In the genomic region with DNA sequence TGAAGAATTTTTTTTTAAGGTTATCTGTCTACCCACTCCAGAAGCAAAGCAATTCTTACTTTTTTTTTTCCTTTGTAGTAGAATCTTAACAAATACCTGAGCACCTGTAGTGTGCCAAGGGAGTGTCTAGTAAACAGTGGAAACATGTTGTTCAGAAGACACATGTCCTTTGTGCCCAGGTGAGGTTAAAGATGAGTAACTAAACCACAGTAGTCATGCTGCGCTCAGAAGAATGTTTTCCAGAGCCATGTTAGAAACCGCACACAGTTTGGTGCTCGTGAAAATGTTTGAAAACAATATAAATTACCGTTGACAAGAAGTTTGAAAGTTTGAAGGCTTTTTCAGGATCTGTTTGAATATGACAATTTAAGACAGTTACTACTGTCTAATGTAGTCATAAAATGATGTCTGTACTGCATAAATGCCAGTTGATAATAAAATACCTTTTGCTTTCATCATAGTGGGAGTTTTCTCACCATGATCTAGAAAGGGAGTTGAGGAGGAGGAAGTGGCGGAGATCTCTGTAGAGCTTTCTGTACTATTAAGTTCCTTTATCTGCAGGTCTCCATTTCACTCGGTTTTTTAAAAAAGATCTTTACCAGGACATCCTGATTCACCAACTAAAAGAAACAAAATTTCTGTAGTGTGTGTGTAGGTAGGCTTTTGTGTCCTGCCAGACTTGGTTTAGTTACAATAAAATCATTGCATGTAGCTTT, we compare ENCODE assay signal across 22 mouse cellular contexts.
DNase-seq lines count a peak whose midpoint lies in the region; ATAC-seq lines count a peak whose summit lies in the region.
"Had no signal": no experiment of that assay in that cellular context is flagged by ENCODE, and none has a peak within 500 bp of the region (broad histone marks: within the 10 kb centered on the region; RNA-seq: fewer than 3 reads in every experiment).

No protein-coding gene starts in this region.

- peaks cover 8% of the 10 kb centered on the region; the same call in 1 of the 2 replicates for H3K36me3 ChIP-seq in splenic B cell, adult 2 months (ENCODE audit: control insufficient read depth, insufficient read depth, low read length, poor library complexity, severe bottlenecking)
- H3K36me3 ChIP-seq: forebrain, embryonic 15.5 days; hindbrain, embryonic 13.5 days; neural tube, embryonic 15.5 days had no signal

- H3K27me3 ChIP-seq in splenic B cell, adult 2 months (ENCODE audit: control insufficient read depth, insufficient read depth, low read length, poor library complexity, severe bottlenecking): no peaks in the 10 kb centered on the region
- H3K27me3 ChIP-seq: embryonic facial prominence, embryonic 13.5 days; forebrain, embryonic 15.5 days; hindbrain, embryonic 13.5 days; midbrain, embryonic 13.5 days; neural tube, embryonic 15.5 days; stomach, embryonic 15.5 days had no signal

- peak; percentile 72 for ATAC-seq in CD4-positive, CD25-positive, alpha-beta regulatory T cell, adult 4 months
- peak; percentile 51; the same call in 1 of the 2 replicates for ATAC-seq in granulocyte monocyte progenitor cell, adult 5-6 weeks (replicated peaks; ENCODE audit: poor library complexity, severe bottlenecking)
- ATAC-seq: forebrain, embryonic 15.5 days; intestine, embryonic 16.5 days; midbrain, embryonic 13.5 days had no signal

- DNase-seq in CD4-positive helper T cell, adult 2 months (ENCODE audit: low read depth, low spot score): peak; percentile 86
- peak; percentile 51 for DNase-seq in splenic B cell, adult 2 months (ENCODE audit: low read depth, low spot score)
- no peak for DNase-seq in retina, postnatal 1 day
- DNase-seq in cerebellum, postnatal 14 days: no peak
- no peak for DNase-seq in layer of hippocampus, postnatal 36 days
- DNase-seq: adrenal gland, adult 2 months; cerebellum, adult 9-11 months; gastrocnemius, postnatal 14 days; heart, postnatal 10 days; kidney, postnatal 4 days; layer of hippocampus, adult 9-11 months; lung, embryonic 14.5 days; right cerebral cortex, postnatal 25 days had no signal

Comparison
In these comparisons a context has a peak if more than half of its experiments do, and no peak if none do; other contexts are left out.
1. DNase-seq: peak in CD4-positive helper T cell, adult 2 months (single experiment) and splenic B cell, adult 2 months (single experiment); none in retina, postnatal 1 day (single experiment), cerebellum, postnatal 14 days (0 of 2) and layer of hippocampus, postnatal 36 days (0 of 2).